Mouse (Mus musculus): Measurements from ENCODE around the gene Abhd11. TPM values are rescaled to one million over a fixed set of nuclear protein-coding genes. Genes with fewer than 3 reads are reported as not detected.

Gene Abhd11
- polyA plus RNA-seq (2014; fragmentation: Illumina TruSeq; extraction: RNeasy Lipid Tissue Mini Kit (QIAGEN cat#74804); ENCODE audit: low read depth, low replicate concordance): 9.0 TPM

DNA sequence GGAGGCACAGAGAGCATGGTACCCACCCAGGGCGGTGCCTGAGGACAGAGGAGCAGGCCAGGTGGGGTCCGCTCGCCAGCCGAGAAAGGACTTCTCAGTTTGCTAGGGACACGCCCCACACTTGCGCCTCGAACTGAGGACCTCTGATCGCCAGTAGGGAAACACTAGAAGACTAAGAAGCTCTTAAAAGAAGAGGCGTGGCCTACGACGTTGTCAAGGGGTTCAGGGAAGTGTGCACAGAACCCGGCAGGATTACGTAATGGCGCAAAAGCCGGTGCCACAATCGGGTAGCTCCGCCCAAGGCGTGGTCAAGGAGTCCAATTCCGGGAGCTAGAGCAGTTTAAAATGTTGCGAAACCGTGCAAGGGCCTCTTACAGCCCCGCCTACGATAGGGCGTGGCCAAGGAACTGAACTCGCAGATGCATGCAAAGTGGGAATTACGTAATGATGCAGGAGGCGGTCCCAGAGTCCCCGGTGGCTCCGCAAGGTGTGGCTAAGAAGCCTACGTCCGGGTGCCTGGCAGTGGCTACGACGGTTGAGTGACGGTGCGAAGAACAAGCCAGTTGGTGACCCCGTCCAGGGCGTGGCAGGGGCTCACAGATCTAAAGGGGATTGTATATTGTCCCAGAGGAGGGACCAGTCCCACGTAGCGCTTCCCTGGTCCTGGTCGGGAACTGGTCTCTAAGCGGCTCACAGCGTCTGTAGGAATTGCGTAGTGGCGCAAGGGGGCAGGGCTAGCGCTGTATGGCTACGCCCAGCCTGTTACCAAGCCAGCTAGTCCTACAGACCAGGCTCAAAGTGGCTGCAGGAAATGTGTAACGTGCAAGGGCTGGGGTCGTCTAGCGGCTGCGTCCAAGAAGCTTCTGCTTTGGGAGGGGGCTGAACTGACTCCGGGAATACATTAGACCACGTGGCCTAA is at the start of gene Abhd11:
TSS of gene Abhd11 (plus strand) at position 482 of the 919 bp plus-strand sequence.

DNA sequence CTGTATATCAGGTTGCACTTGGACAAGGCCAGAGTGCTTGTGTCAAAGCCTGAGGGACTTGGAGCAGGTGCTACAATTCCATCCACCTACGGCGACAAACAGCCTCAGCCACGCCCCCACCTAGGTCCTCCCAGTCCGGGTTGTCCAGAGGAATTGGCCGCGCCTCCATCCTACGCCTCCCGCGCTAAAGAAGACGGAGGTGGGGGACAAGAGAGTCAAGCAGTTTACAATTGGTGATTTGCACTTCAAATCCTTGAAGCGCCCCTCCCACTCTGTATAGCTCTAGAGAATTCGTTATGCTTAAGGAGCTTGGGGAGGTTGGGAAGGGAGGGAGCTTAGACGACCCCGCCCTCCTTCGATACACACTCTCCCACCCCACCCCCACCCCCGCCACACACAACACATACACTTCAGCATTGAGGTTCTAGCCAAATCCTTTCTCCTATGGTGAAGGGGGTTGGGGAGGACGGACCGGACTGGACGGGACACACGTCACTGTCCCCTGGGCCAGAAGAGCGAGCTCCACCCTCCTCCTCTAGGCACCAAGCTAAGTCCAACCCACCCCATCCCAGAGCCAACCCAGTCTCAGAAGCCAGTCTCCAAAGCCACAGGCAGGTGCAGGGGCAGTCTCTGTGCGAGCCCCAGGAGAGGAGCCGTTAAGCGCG is 23.2 kb upstream of the Abhd11 start, which contains the start of gene Cldn3:
TSS of gene Cldn3 (plus strand) at position 582 of the 665 bp plus-strand sequence.

DNA sequence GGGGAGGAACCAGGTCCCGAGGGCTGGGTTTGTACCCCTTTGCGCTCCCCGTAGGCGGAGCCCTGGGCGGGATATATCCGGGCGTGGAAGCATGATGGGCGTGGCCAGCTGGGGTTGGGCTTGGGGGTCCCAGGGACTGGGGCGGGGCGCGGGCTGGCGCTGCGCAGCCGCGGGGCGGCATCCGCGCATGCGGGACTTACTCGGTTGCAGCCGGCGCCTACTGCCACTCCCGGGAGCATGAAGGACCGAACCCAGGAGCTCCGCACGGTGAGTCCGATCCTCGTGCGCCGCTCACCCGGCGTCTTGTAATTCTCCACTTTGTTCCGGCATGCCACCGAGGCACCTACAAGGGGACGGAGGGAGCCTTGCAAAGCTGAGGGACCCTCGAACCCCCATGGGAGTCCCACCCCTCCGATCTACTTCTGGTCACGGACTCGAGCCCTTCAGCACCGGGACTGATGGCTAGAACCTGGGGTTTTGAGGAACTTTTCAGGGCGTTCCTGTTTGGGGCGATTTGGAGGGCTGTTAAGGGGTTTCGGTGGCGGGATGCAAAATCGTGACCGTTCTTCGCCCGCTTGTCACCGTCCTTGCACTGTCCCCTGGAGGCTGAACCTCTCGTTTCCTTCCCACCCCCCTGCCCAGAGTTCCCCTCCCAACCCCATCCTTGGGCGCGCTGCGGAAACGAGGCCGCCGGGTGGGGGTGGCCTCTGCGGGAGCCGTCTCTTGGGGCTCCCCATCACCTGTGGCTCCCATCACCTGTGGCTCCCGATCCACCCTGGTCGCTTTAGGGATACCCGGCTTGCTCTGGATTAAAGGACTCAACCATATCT is 14.6 kb downstream of the Abhd11 start, which contains the start of gene Stx1a:
TSS of gene Stx1a (plus strand) at position 139 of the 830 bp plus-strand sequence.

Other genes with a start within 250 kb of the Abhd11 start
- not detected for gene Tmem270, start 102.4 kb upstream of the Abhd11 start, polyA plus RNA-seq (2014; fragmentation: Illumina TruSeq; extraction: RNeasy Lipid Tissue Mini Kit (QIAGEN cat#74804); ENCODE audit: low read depth, low replicate concordance)
- not detected for gene Cldn13, start 93.6 kb upstream of the Abhd11 start, polyA plus RNA-seq (2014; fragmentation: Illumina TruSeq; extraction: RNeasy Lipid Tissue Mini Kit (QIAGEN cat#74804); ENCODE audit: low read depth, low replicate concordance)
- 10.4 TPM for gene Mettl27, start 76.8 kb upstream of the Abhd11 start, polyA plus RNA-seq (2014; fragmentation: Illumina TruSeq; extraction: RNeasy Lipid Tissue Mini Kit (QIAGEN cat#74804); ENCODE audit: low read depth, low replicate concordance)
- gene Cldn4, start 62.2 kb upstream of the Abhd11 start, polyA plus RNA-seq (2014; fragmentation: Illumina TruSeq; extraction: RNeasy Lipid Tissue Mini Kit (QIAGEN cat#74804); ENCODE audit: low read depth, low replicate concordance): 2.8 TPM
- 1.2 TPM for gene Cldn3, start 22.9 kb upstream of the Abhd11 start, polyA plus RNA-seq (2014; fragmentation: Illumina TruSeq; extraction: RNeasy Lipid Tissue Mini Kit (QIAGEN cat#74804); ENCODE audit: low read depth, low replicate concordance)
- not detected for gene Stx1a, start 14.3 kb downstream of the Abhd11 start, polyA plus RNA-seq (2014; fragmentation: Illumina TruSeq; extraction: RNeasy Lipid Tissue Mini Kit (QIAGEN cat#74804); ENCODE audit: low read depth, low replicate concordance)
- gene Dnajc30, start 55.0 kb downstream of the Abhd11 start, polyA plus RNA-seq (2014; fragmentation: Illumina TruSeq; extraction: RNeasy Lipid Tissue Mini Kit (QIAGEN cat#74804); ENCODE audit: low read depth, low replicate concordance): 8.6 TPM
- gene Bud23, start 55.8 kb downstream of the Abhd11 start, polyA plus RNA-seq (2014; fragmentation: Illumina TruSeq; extraction: RNeasy Lipid Tissue Mini Kit (QIAGEN cat#74804); ENCODE audit: low read depth, low replicate concordance): 12.6 TPM
- not detected for gene Vps37d, start 69.1 kb downstream of the Abhd11 start, polyA plus RNA-seq (2014; fragmentation: Illumina TruSeq; extraction: RNeasy Lipid Tissue Mini Kit (QIAGEN cat#74804); ENCODE audit: low read depth, low replicate concordance)
- gene Mlxipl, start 80.7 kb downstream of the Abhd11 start, polyA plus RNA-seq (2014; fragmentation: Illumina TruSeq; extraction: RNeasy Lipid Tissue Mini Kit (QIAGEN cat#74804); ENCODE audit: low read depth, low replicate concordance): 2.8 TPM
- 6.5 TPM for gene Tbl2, start 140.5 kb downstream of the Abhd11 start, polyA plus RNA-seq (2014; fragmentation: Illumina TruSeq; extraction: RNeasy Lipid Tissue Mini Kit (QIAGEN cat#74804); ENCODE audit: low read depth, low replicate concordance)
- gene Bcl7b, start 159.1 kb downstream of the Abhd11 start, polyA plus RNA-seq (2014; fragmentation: Illumina TruSeq; extraction: RNeasy Lipid Tissue Mini Kit (QIAGEN cat#74804); ENCODE audit: low read depth, low replicate concordance): 9.1 TPM
- 47.9 TPM for gene Baz1b, start 178.1 kb downstream of the Abhd11 start, polyA plus RNA-seq (2014; fragmentation: Illumina TruSeq; extraction: RNeasy Lipid Tissue Mini Kit (QIAGEN cat#74804); ENCODE audit: low read depth, low replicate concordance)
- gene Fzd9, start 242.1 kb downstream of the Abhd11 start, polyA plus RNA-seq (2014; fragmentation: Illumina TruSeq; extraction: RNeasy Lipid Tissue Mini Kit (QIAGEN cat#74804); ENCODE audit: low read depth, low replicate concordance): 0.25 TPM

Measured in sigmoid colon, adult 10 weeks (tissue).